ENCODE assay signal across 28 mouse cellular contexts in the genomic region with DNA sequence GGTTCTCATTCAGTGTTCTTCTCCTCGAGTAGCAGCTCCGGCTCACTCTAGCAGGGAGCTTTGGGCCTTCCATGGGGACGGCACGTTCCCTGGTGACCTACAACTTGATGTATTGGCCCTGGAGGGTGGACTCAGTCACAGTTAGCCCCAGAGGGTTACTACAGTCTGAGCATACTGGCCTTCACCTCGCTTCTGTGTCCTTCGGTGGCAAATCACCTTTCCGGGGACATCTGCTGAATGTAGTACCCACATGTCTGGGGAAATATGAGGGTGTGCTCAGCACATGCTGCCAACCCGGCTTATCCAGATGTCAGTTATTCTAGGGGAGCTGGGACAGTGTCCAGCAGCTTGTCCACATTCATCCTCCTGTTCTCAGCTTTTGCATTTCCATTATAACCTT. TPM values are rescaled to one million over a fixed set of nuclear protein-coding genes. Genes with fewer than 3 reads are reported as not detected.
DNase-seq lines count a peak whose midpoint lies in the region; ATAC-seq and TF ChIP-seq lines count a peak whose summit lies in the region.
"Had no signal": no experiment of that assay in that cellular context is flagged by ENCODE, and none has a peak within 500 bp of the region (broad histone marks: within the 10 kb centered on the region; RNA-seq: fewer than 3 reads in every experiment).

No protein-coding gene starts in this region.

- no peaks in the 10 kb centered on the region for H3K27me3 ChIP-seq in heart, embryonic 12.5 days (replicated peaks)
- H3K27me3 ChIP-seq in heart, embryonic 15.5 days = no peaks in the 10 kb centered on the region
- H3K27me3 ChIP-seq: embryonic facial prominence, embryonic 13.5 days; forebrain, embryonic 15.5 days; liver, embryonic 13.5 days; midbrain, embryonic 12.5 days; neural tube, embryonic 15.5 days; stomach, embryonic 15.5 days had no signal

- H3K4me1 ChIP-seq in heart, embryonic 12.5 days (replicated peaks) = peaks cover 42% of the 10 kb centered on the region
- peaks cover 46% of the 10 kb centered on the region for H3K4me1 ChIP-seq in heart, embryonic 15.5 days (replicated peaks)
- H3K4me1 ChIP-seq: forebrain, embryonic 15.5 days; midbrain, embryonic 12.5 days had no signal

- H3K36me3 ChIP-seq in heart, embryonic 12.5 days = peaks cover 42% of the 10 kb centered on the region
- peaks cover 14% of the 10 kb centered on the region; the same call in 1 of the 2 replicates for H3K36me3 ChIP-seq in heart, embryonic 15.5 days
- H3K36me3 ChIP-seq: forebrain, embryonic 15.5 days; liver, embryonic 13.5 days; midbrain, embryonic 12.5 days; neural tube, embryonic 15.5 days had no signal

- TF ChIP-seq CTCF in gastrocnemius, adult 2 months (IDR thresholded peaks at IDR 0.05) = no peak

- H3K9ac ChIP-seq in heart, embryonic 12.5 days = 0 out of 2 replicates have a peak overlapping the region, but pooled peaks have one; percentile 8
- no peak overlapping the region for H3K9ac ChIP-seq in heart, embryonic 15.5 days
- H3K9ac ChIP-seq: embryonic facial prominence, embryonic 13.5 days; forebrain, embryonic 15.5 days; liver, embryonic 13.5 days; midbrain, embryonic 12.5 days; neural tube, embryonic 15.5 days; stomach, embryonic 15.5 days had no signal

- H3K9me3 ChIP-seq in heart, embryonic 12.5 days (replicated peaks) = no peaks in the 10 kb centered on the region
- H3K9me3 ChIP-seq in heart, embryonic 15.5 days (replicated peaks) = no peaks in the 10 kb centered on the region
- H3K9me3 ChIP-seq: embryonic facial prominence, embryonic 13.5 days; forebrain, embryonic 10.5 days; forebrain, embryonic 15.5 days; liver, embryonic 13.5 days; midbrain, embryonic 12.5 days; neural tube, embryonic 15.5 days; stomach, embryonic 15.5 days had no signal

- H3K27ac ChIP-seq in gastrocnemius, adult 2 months = 0 out of 2 replicates have a peak overlapping the region, but pooled peaks have one; percentile 17
- H3K27ac ChIP-seq in heart, embryonic 12.5 days (ENCODE audit: poor library complexity, severe bottlenecking) = no peak overlapping the region
- peak overlapping the region; percentile 73 for H3K27ac ChIP-seq in heart, embryonic 15.5 days
- H3K27ac ChIP-seq: embryonic facial prominence, embryonic 13.5 days; forebrain, embryonic 10.5 days; forebrain, embryonic 15.5 days; liver, embryonic 13.5 days; midbrain, embryonic 12.5 days; neural tube, embryonic 15.5 days; stomach, embryonic 15.5 days had no signal

- intact Hi-C loops in gastrocnemius, adult 2 months (cut with DNase I) = loop anchor here (10.0 kb wide), 1 partner anchor 49 kb away; no protein-coding TSS in a partner anchor
- intact Hi-C loops in heart, postnatal 25 days (cut with DNase I) = no loop called here
- intact Hi-C loops in heart, postnatal 10 days (cut with DNase I) = no loop called here

- DNase-seq in gastrocnemius, adult 2 months = no peak
- DNase-seq in gastrocnemius, adult 8-10 months (ENCODE audit: low spot score in 2 of 2) = no peak
- no peak for DNase-seq in heart, postnatal 25 days (ENCODE audit: low spot score)
- peak; percentile 58 to 64 for DNase-seq in heart, postnatal 10 days
- no peak for DNase-seq in retina, embryonic 14.5 days (ENCODE audit: low spot score)
- DNase-seq: adrenal gland, adult 2 months; cerebellum, adult 11-12 months; cerebellum, adult 9-11 months; kidney, adult 9 months; kidney, postnatal 10 days; layer of hippocampus, postnatal 36 days; left cerebral cortex, postnatal 4 days; liver, embryonic 13.5 days; lung, adult 18-20 months; lung, postnatal 4 days; right cerebral cortex, postnatal 25 days; thymus, postnatal 14 days had no signal

- ATAC-seq in heart, embryonic 12.5 days (ENCODE audit: insufficient number of reproducible peaks, low FRiP score) = no peak
- ATAC-seq in heart, embryonic 15.5 days (replicated peaks; ENCODE audit: insufficient number of reproducible peaks, insufficient read depth, low FRiP score, low read depth) = no peak
- ATAC-seq: CD4-positive, CD25-positive, alpha-beta regulatory T cell, adult 4 months; forebrain, embryonic 15.5 days; hindbrain, embryonic 16.5 days had no signal

- WGBS in heart, embryonic 12.5 days = 72% methylated on average over 8 of the region's 8 CpGs
- WGBS in heart, embryonic 15.5 days = 59% methylated on average over 8 of the region's 8 CpGs

- H3K4me3 ChIP-seq in gastrocnemius, adult 2 months = no peak overlapping the region
- no peak overlapping the region for H3K4me3 ChIP-seq in heart, embryonic 12.5 days
- H3K4me3 ChIP-seq in heart, embryonic 15.5 days = no peak overlapping the region
- H3K4me3 ChIP-seq: embryonic facial prominence, embryonic 13.5 days; forebrain, embryonic 10.5 days; forebrain, embryonic 15.5 days; liver, embryonic 13.5 days; megakaryocyte, embryonic 14.5 days; midbrain, embryonic 12.5 days; neural tube, embryonic 15.5 days; stomach, embryonic 15.5 days had no signal

- no peak overlapping the region for H3K4me2 ChIP-seq in heart, embryonic 12.5 days
- no peak overlapping the region for H3K4me2 ChIP-seq in heart, embryonic 15.5 days
- H3K4me2 ChIP-seq: embryonic facial prominence, embryonic 13.5 days; forebrain, embryonic 15.5 days; liver, embryonic 13.5 days; midbrain, embryonic 12.5 days; neural tube, embryonic 15.5 days; stomach, embryonic 15.5 days had no signal

RNA-seq across cellular contexts. Expression of a gene that starts 48.6 kb away (rescaled TPM):
- total RNA-seq in gastrocnemius, adult 2 months (2021) = 100 to 1,000 TPM; 200 to 329 TPM
- total RNA-seq in gastrocnemius, adult 8-10 months (2022) = 100 to 1,000 TPM; 322 to 345 (median 328) TPM
- 172 and 177 TPM in 2 replicates for polyA plus RNA-seq in heart, embryonic 12.5 days (2016; fragmentation: Nextera tagmentation; extraction: Ambion mirVana)
- 100 to 1,000 TPM; 105 to 109 TPM for total RNA-seq in heart, postnatal 25 days (2021)
- 208 and 210 TPM in 2 replicates for polyA plus RNA-seq in heart, embryonic 15.5 days (2015; fragmentation: Nextera tagmentation; extraction: Ambion mirVana)
- total RNA-seq in heart, postnatal 10 days (2021) = 100 to 1,000 TPM; 166 to 180 TPM

Comparison
In these comparisons a context has a peak if more than half of its experiments do, and no peak if none do; other contexts are left out.
1. DNase-seq: peak in heart, postnatal 10 days (2 of 2); none in gastrocnemius, adult 2 months (single experiment), gastrocnemius, adult 8-10 months (0 of 2), heart, postnatal 25 days (single experiment) and retina, embryonic 14.5 days (single experiment).